Mouse (Mus musculus) thymus, adult 2 months (tissue): ENCODE measurements around the gene Lce6a.

Experiments
- CTCF ChIP-seq: fragments of 200-500 bp; IDR thresholded peaks from 2 replicates; pipeline ENCODE4 v1.5.1; 2012; ENCODE audit warnings: mild to moderate bottlenecking, control low read depth, low read length, moderate library complexity, borderline replicate concordance; ENCODE audit not compliant: control insufficient read depth, poor library complexity, insufficient read depth; ENCODE audit errors: extremely low read depth
- POLR2A ChIP-seq: fragments of 200-500 bp; IDR thresholded peaks from 2 replicates; pipeline ENCODE4 v1.6.1; 2012; ENCODE audit warnings: mild to moderate bottlenecking, low read length, control low read depth, moderate library complexity; ENCODE audit not compliant: control insufficient read depth, poor library complexity, insufficient read depth; ENCODE audit errors: extremely low read depth

GRCm38 (mm10) chr3:92587190-92587589, 34.3 kb downstream of the Lce6a start:
- TF ChIP-seq CTCF (no peak), POLR2A (no peak)
